Mouse (Mus musculus): Measurements from ENCODE around the gene Gpn3. TPM values are rescaled to one million over a fixed set of nuclear protein-coding genes. Genes with fewer than 3 reads are reported as not detected.

The Gpn3 gene
- polyA plus RNA-seq, 1 experiment, result 28.8 TPM

DNA sequence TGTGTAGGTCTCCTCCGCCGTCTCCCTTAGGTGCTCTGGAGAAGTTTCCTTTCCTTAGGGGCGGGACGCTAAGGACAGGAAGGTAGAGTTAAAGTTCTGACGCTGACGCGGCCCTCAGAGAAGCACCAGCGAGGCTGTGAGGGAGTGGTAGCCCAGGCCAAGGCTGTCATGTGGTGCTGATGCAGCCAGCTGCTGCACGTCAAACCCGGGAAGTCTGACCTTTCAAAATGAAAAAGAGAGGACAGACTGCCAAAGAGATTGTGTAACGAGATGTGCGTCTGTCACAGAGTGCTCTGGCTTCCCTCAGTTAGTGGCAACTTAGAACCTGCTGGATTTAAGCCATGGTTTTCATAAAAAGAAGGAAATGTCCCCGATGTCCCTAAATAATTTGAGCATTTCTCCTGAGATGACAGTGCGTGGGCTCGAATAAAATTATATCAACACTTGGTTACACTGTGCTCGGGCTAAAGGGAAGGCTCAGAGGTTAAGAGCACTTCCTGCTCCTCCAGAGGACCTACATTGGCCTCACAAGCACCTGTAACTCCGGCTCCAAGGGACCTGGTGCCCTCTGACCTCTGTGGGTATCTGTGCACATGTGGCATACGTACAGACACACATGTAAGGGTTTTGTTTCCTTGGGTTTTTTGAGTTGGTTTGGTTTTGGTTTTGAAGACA is 29.1 kb downstream of the Gpn3 start:
- no peaks in the 10 kb centered on the region for H3K27me3 ChIP-seq (replicated peaks; ENCODE audit: control insufficient read depth, insufficient read depth, low read length)
- H3K36me3 ChIP-seq (ENCODE audit: control insufficient read depth, insufficient read depth, low read length), result no peaks in the 10 kb centered on the region; the same call in 1 of the 2 replicates
- peak overlapping the region; percentile 62 for H3K27ac ChIP-seq (ENCODE audit: insufficient read depth, low read depth, low read length)
- peak; percentile 87 for DNase-seq
- H3K4me1 ChIP-seq (ENCODE audit: control insufficient read depth, insufficient read depth, low read length), result peaks cover 13% of the 10 kb centered on the region; the same call in 1 of the 2 replicates
- WGBS, result 52% methylated on average over 18 of the region's 18 CpGs
- TF ChIP-seq POLR2A (IDR thresholded peaks at IDR 0.05; ENCODE audit: low read depth, low read length) (no peak), CTCF (conservative IDR thresholded peaks at IDR 0.05; ENCODE audit: insufficient read depth, insufficient read length, low read depth, low read length) (no peak)
- no peak overlapping the region for H3K4me3 ChIP-seq (ENCODE audit: insufficient read depth, low read depth, low read length)

DNA sequence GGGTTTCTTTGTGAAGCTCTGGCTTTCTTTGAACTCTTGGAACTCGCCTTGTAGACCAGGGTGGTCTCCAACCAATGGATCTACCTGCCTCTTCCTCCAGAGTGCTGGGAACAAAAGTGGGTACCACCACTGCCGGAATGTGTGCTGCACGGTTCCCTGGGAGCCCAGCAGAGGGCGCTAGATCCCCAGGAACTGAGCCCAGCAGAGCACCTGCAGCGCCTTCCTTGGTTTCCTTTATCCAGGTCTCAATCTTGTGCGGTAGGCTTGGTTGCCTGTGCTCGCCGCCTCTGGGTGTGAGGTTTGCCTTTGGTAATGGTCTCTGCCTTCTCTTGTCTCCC is 29.6 kb downstream of the Gpn3 start:
- TF ChIP-seq CTCF (conservative IDR thresholded peaks at IDR 0.05; ENCODE audit: insufficient read depth, insufficient read length, low read depth, low read length), result peak; percentile 88
- no peak for TF ChIP-seq POLR2A (IDR thresholded peaks at IDR 0.05; ENCODE audit: low read depth, low read length)
- H3K36me3 ChIP-seq (ENCODE audit: control insufficient read depth, insufficient read depth, low read length), result no peaks in the 10 kb centered on the region; the same call in 1 of the 2 replicates
- peak overlapping the region; percentile 17; the same call in 1 of the 2 replicates for H3K27ac ChIP-seq (ENCODE audit: insufficient read depth, low read depth, low read length)
- H3K4me3 ChIP-seq (ENCODE audit: insufficient read depth, low read depth, low read length), result no peak overlapping the region
- no peaks in the 10 kb centered on the region for H3K27me3 ChIP-seq (replicated peaks; ENCODE audit: control insufficient read depth, insufficient read depth, low read length)
- WGBS, result 20% methylated on average over 8 of the region's 8 CpGs
- H3K4me1 ChIP-seq (ENCODE audit: control insufficient read depth, insufficient read depth, low read length), result peaks cover 13% of the 10 kb centered on the region; the same call in 1 of the 2 replicates
- DNase-seq, result peak; percentile 74

DNA sequence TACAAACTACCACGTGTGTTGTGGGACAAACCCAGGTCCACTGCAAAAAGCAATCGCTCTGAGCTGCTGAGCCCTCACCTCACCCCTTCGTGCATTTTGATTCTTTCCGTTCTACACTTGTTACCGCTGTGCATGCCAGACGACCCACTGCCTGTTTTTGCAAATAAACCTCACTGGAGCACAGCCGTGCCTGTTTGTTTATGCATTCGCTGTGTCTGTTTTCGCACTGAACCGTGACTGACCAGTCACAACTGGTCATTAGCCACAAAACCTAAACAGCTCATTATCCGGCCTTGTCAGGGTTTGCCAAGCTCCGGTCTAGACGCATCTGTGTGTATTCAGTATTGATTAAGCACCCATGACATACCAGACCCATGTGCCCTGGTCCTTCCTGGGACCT is 30.5 kb downstream of the Gpn3 start:
- Histone ChIP-seq H3K4me1 (ENCODE audit: control insufficient read depth, insufficient read depth, low read length) (peaks cover 13% of the 10 kb centered on the region; the same call in 1 of the 2 replicates), H3K27ac (ENCODE audit: insufficient read depth, low read depth, low read length) (no peak overlapping the region), H3K4me3 (ENCODE audit: insufficient read depth, low read depth, low read length) (no peak overlapping the region), H3K27me3 (replicated peaks; ENCODE audit: control insufficient read depth, insufficient read depth, low read length) (no peaks in the 10 kb centered on the region), H3K36me3 (ENCODE audit: control insufficient read depth, insufficient read depth, low read length) (no peaks in the 10 kb centered on the region; the same call in 1 of the 2 replicates)
- no peak for TF ChIP-seq POLR2A (IDR thresholded peaks at IDR 0.05; ENCODE audit: low read depth, low read length)
- TF ChIP-seq CTCF (conservative IDR thresholded peaks at IDR 0.05; ENCODE audit: insufficient read depth, insufficient read length, low read depth, low read length), result no peak
- peak; percentile 26 for DNase-seq
- 57% methylated on average over 13 of the region's 13 CpGs for WGBS

DNA sequence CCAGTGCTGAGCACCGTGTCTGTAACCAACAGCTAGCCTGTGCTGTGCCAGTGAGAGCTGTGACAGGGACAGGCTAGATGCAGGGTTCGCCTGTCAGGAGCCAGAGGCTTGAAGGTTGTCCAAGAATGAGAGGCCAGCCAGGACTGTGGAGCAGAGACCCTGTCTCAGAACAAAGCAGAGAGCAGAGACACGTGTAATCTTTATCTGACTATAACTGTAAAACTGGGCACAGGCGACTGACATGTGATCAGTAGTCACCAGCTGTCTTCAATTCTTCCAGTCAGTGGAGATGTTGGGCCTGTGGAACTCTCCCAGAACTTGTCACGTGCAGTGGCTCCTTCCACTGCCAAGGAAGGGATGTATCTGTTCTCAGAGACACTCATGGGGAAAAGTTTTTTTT is 31.1 kb downstream of the Gpn3 start:
- peak; percentile 41 for DNase-seq
- H3K4me3 ChIP-seq (ENCODE audit: insufficient read depth, low read depth, low read length), result no peak overlapping the region
- H3K27me3 ChIP-seq (replicated peaks; ENCODE audit: control insufficient read depth, insufficient read depth, low read length), result no peaks in the 10 kb centered on the region
- no peaks in the 10 kb centered on the region; the same call in 1 of the 2 replicates for H3K36me3 ChIP-seq (ENCODE audit: control insufficient read depth, insufficient read depth, low read length)
- no peak overlapping the region for H3K27ac ChIP-seq (ENCODE audit: insufficient read depth, low read depth, low read length)
- TF ChIP-seq POLR2A (IDR thresholded peaks at IDR 0.05; ENCODE audit: low read depth, low read length) (no peak), CTCF (conservative IDR thresholded peaks at IDR 0.05; ENCODE audit: insufficient read depth, insufficient read length, low read depth, low read length) (no peak)
- WGBS, result 76% methylated on average over 5 of the region's 5 CpGs
- H3K4me1 ChIP-seq (ENCODE audit: control insufficient read depth, insufficient read depth, low read length), result peaks cover 13% of the 10 kb centered on the region; the same call in 1 of the 2 replicates

DNA sequence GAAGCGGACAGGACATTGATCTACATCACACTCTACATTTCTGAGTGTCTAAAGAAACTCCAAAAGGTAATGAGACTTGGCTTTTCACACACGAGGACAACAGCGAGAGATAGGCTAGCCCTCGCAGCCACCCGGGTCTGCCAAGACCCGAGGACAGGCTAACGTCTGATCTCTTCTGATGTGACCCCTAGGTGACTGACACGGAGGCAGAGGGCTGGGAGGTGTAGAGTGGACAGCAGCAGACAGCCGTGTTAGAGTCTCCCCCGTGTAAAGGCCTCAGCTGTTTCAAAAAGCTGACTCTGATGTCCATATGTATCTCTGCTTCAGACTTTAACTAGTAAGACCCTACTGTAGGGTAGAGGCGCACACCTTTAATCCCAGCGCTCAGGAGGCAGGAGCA is 31.7 kb downstream of the Gpn3 start:
- Histone ChIP-seq H3K27me3 (replicated peaks; ENCODE audit: control insufficient read depth, insufficient read depth, low read length) (no peaks in the 10 kb centered on the region), H3K4me1 (ENCODE audit: control insufficient read depth, insufficient read depth, low read length) (peaks cover 13% of the 10 kb centered on the region; the same call in 1 of the 2 replicates), H3K4me3 (ENCODE audit: insufficient read depth, low read depth, low read length) (no peak overlapping the region), H3K27ac (ENCODE audit: insufficient read depth, low read depth, low read length) (no peak overlapping the region), H3K36me3 (ENCODE audit: control insufficient read depth, insufficient read depth, low read length) (no peaks in the 10 kb centered on the region; the same call in 1 of the 2 replicates)
- WGBS, result 94% methylated on average over 12 of the region's 12 CpGs
- TF ChIP-seq POLR2A (IDR thresholded peaks at IDR 0.05; ENCODE audit: low read depth, low read length) (no peak), CTCF (conservative IDR thresholded peaks at IDR 0.05; ENCODE audit: insufficient read depth, insufficient read length, low read depth, low read length) (no peak)
- DNase-seq, result no peak

DNA sequence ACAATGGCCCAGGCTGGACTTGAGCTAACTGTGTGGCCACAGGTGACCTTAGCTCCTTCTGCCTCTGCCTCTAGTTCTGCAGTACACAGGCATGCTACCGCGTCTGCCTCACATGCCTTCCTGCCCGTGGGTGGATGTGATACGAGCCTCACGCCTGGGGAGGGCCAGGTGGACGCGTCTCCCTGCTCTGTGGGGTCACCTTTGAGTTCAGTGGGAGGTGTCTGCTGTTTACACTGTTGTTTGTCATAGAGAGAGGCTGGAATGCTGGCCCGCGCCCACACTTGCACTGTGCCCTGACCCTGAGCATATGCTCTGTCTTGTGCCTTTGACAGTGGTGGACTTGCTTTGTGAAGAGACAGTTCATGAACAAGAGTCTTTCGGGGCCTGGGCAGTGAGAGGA is 33.9 kb downstream of the Gpn3 start:
- Histone ChIP-seq H3K4me3 (ENCODE audit: insufficient read depth, low read depth, low read length) (no peak overlapping the region), H3K27ac (ENCODE audit: insufficient read depth, low read depth, low read length) (no peak overlapping the region), H3K27me3 (replicated peaks; ENCODE audit: control insufficient read depth, insufficient read depth, low read length) (no peaks in the 10 kb centered on the region), H3K4me1 (ENCODE audit: control insufficient read depth, insufficient read depth, low read length) (peaks cover 13% of the 10 kb centered on the region; the same call in 1 of the 2 replicates), H3K36me3 (ENCODE audit: control insufficient read depth, insufficient read depth, low read length) (no peaks in the 10 kb centered on the region; the same call in 1 of the 2 replicates)
- DNase-seq, result no peak
- 87% methylated on average over 10 of the region's 10 CpGs for WGBS
- no peak for TF ChIP-seq CTCF (conservative IDR thresholded peaks at IDR 0.05; ENCODE audit: insufficient read depth, insufficient read length, low read depth, low read length)
- TF ChIP-seq POLR2A (IDR thresholded peaks at IDR 0.05; ENCODE audit: low read depth, low read length), result no peak
